Mouse (Mus musculus) thymus, postnatal 0 days (tissue): ENCODE results near the gene Cstf3. TPM values are rescaled to one million over a fixed set of nuclear protein-coding genes. Genes with fewer than 3 reads are reported as not detected.
"Not testable (repeated sequence)": the region's sequence is repeated elsewhere in the genome, so short reads cannot be mapped to it uniquely, and the experiment has no call there.

ENCODE experiments used
- DNase-seq: peaks from one replicate; pipeline ENCODE4 v3.0.0-alpha.2; 2015; ENCODE audit warnings: low spot score
- polyA plus RNA-seq: library from polyadenylated mRNA; unstranded; fragments of >200 nt; fragmentation: Nextera tagmentation; extraction: Ambion mirVana; gene quantifications from 2 replicates; pipeline ENCODE4 v1.2.1, GENCODE M21; 2015

Gene Cstf3
- polyA plus RNA-seq, result 60.5 and 67.0 TPM in 2 replicates

- DNase-seq, result peak; percentile 98
Measured at GRCm38 (mm10) chr2:104590068-104590828, at the start of gene Cstf3. Gene Cstf3, plus strand, starts transcription at chr2:104590523.

GRCm38 (mm10) chr2:104556711-104557110 lies 33.6 kb upstream of the Cstf3 start:
- DNase-seq, result not testable (repeated sequence)

GRCm38 (mm10) chr2:104557722-104558121 lies 32.6 kb upstream of the Cstf3 start:
- no peak for DNase-seq

GRCm38 (mm10) chr2:104558326-104558725 lies 32.0 kb upstream of the Cstf3 start:
- DNase-seq, result no peak

- no peak for DNase-seq
Measured at GRCm38 (mm10) chr2:104558938-104559337, 31.4 kb upstream of the Cstf3 start.

- no peak for DNase-seq
Measured at GRCm38 (mm10) chr2:104559591-104560380, 30.5 kb upstream of the Cstf3 start.

GRCm38 (mm10) chr2:104561386-104561785 lies 28.9 kb upstream of the Cstf3 start:
- no peak for DNase-seq

GRCm38 (mm10) chr2:104561986-104562532 lies 28.3 kb upstream of the Cstf3 start:
- no peak for DNase-seq

GRCm38 (mm10) chr2:104572066-104572465 lies 18.3 kb upstream of the Cstf3 start:
- DNase-seq, result no peak

GRCm38 (mm10) chr2:104576216-104576615 lies 14.1 kb upstream of the Cstf3 start:
- DNase-seq, result no peak

- no peak for DNase-seq
Measured at GRCm38 (mm10) chr2:104578021-104578420, 12.3 kb upstream of the Cstf3 start.

GRCm38 (mm10) chr2:104578836-104579604 lies 11.3 kb upstream of the Cstf3 start:
- no peak for DNase-seq

GRCm38 (mm10) chr2:104579784-104580446 lies 10.4 kb upstream of the Cstf3 start:
- DNase-seq, result no peak

- no peak for DNase-seq
Measured at GRCm38 (mm10) chr2:104581281-104581879, 8.9 kb upstream of the Cstf3 start.

GRCm38 (mm10) chr2:104583032-104583431 lies 7.3 kb upstream of the Cstf3 start:
- DNase-seq, result no peak

- no peak for DNase-seq
Measured at GRCm38 (mm10) chr2:104584226-104584625, 6.1 kb upstream of the Cstf3 start.

GRCm38 (mm10) chr2:104585645-104586044 lies 4.7 kb upstream of the Cstf3 start:
- no peak for DNase-seq

- no peak for DNase-seq
Measured at GRCm38 (mm10) chr2:104588552-104588951, 1.8 kb upstream of the Cstf3 start.

GRCm38 (mm10) chr2:104590829-104591117 lies 450 bp downstream of the Cstf3 start:
- no peak for DNase-seq

- DNase-seq, result no peak
Measured at GRCm38 (mm10) chr2:104591141-104591540, 818 bp downstream of the Cstf3 start.

- DNase-seq, result no peak
Measured at GRCm38 (mm10) chr2:104595063-104595462, 4.7 kb downstream of the Cstf3 start.
